Mouse (Mus musculus) midbrain, postnatal 0 days (tissue): Measurements from ENCODE around the gene Nr5a1. TPM values are rescaled to one million over a fixed set of nuclear protein-coding genes. Genes with fewer than 3 reads are reported as not detected.

Source experiments
- ATAC-seq: fragments of 200-750 bp; cut with Nextera tagmentation; 2 replicates; pipeline ENCODE4 v1.8.0; 2017; ENCODE audit warnings: moderate number of reproducible peaks, mild to moderate bottlenecking, moderate TSS enrichment, moderate library complexity; ENCODE audit not compliant: low FRiP score
- DNase-seq: peaks from one replicate; pipeline ENCODE4 v3.0.0-alpha.2; 2015; ENCODE audit warnings: low spot score
- H3K27ac ChIP-seq: fragments of 300-500 bp; sonication (generic); 2 replicates; pipeline ENCODE4 v1.5.1; 2014; ENCODE audit warnings: low read depth, mild to moderate bottlenecking, low read length, mixed read lengths
- H3K27me3 ChIP-seq: fragments of 300-500 bp; sonication (generic); 2 replicates; pipeline ENCODE4 v1.6.1; 2014; ENCODE audit warnings: low read length, control low read depth, mixed read lengths; ENCODE audit not compliant: insufficient read depth
- H3K36me3 ChIP-seq: fragments of 300-500 bp; sonication (generic); 2 replicates; pipeline ENCODE4 v1.6.1; 2014; ENCODE audit warnings: low read length, control low read depth, mixed read lengths; ENCODE audit not compliant: insufficient read depth
- H3K4me1 ChIP-seq: fragments of 300-500 bp; sonication (generic); 2 replicates; pipeline ENCODE4 v1.6.1; 2014; ENCODE audit warnings: mild to moderate bottlenecking, control low read depth, antibody characterized with exemption, low read length, mixed read lengths; ENCODE audit not compliant: insufficient read depth
- H3K4me2 ChIP-seq: fragments of 300-500 bp; sonication (generic); 2 replicates; pipeline ENCODE4 v1.6.1; 2014; ENCODE audit warnings: low read depth, mild to moderate bottlenecking, low read length, mixed read lengths; ENCODE audit not compliant: poor library complexity, severe bottlenecking
- H3K4me3 ChIP-seq: fragments of 300-500 bp; sonication (generic); 2 replicates; pipeline ENCODE4 v1.5.1; 2014; ENCODE audit warnings: low read depth, mild to moderate bottlenecking, low read length, moderate library complexity
- H3K9ac ChIP-seq: fragments of 300-500 bp; sonication (generic); replicated peaks from 2 replicates; pipeline ENCODE4 v1.6.1; 2014; ENCODE audit warnings: mild to moderate bottlenecking, low read length, moderate library complexity, mixed read lengths; ENCODE audit not compliant: poor library complexity, severe bottlenecking
- H3K9me3 ChIP-seq: fragments of 300-500 bp; sonication (generic); 2 replicates; pipeline ENCODE4 v1.6.1; 2016; ENCODE audit warnings: low read length, control low read depth
- CTCF ChIP-seq: IDR thresholded peaks from 2 replicates; pipeline ENCODE4 v1.5.1; 2016; ENCODE audit warnings: antibody characterized with exemption, mild to moderate bottlenecking
- WGBS: fragments of 180-500 bp; shearing (Covaris S2); extraction: QIAGEN DNeasy Blood & Tissue Kit; methylation state at CpG from one replicate; pipeline ENCODE4 v1.1.7; 2014; 5-methylcytosine and 5-hydroxymethylcytosine counted together
- polyA plus RNA-seq: library from polyadenylated mRNA; unstranded; fragments of >200 nt; fragmentation: Nextera tagmentation; extraction: Ambion mirVana; gene quantifications from 2 replicates; pipeline ENCODE4 v1.2.1, GENCODE M21; 2015
- total RNA-seq: library from RNA; depleted of rRNA; stranded (reverse); fragments of >200 nt; gene quantifications from 2 replicates; pipeline ENCODE4 v1.2.3, GENCODE M21; 2014

Nr5a1 gene
- total and polyA plus RNA-seq, 2 experiments from 2014 or later = 0.11 to 2.1 TPM

DNA sequence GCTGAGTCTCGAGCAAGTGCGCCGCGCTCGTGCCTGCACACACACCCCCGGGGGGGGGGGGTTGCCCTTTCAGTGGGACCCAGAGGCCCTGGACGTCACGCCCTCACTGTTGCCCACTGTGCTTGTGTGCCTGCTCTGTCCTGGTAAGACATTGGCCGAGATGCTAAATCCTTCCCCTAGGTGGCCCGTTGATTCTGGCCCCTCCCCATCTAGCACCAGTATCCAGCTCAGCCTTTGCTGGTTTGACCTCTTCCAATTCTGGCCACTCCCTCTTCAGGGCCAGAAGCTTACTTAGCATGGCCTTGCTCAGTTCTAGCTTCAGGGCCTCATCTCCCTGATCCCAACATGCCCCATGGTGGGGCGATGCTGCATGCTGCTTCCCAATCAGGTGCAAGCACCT lies 41.8 kb downstream of the Nr5a1 start:
- no peak overlapping the region for H3K4me2 ChIP-seq
- WGBS = 60% methylated on average over 11 of the region's 11 CpGs
- H3K27ac ChIP-seq = no peak overlapping the region
- no peak overlapping the region for H3K9ac ChIP-seq
- TF ChIP-seq CTCF = no peak
- H3K4me1 ChIP-seq = no peaks in the 10 kb centered on the region
- H3K36me3 ChIP-seq = no peaks in the 10 kb centered on the region
- H3K27me3 ChIP-seq = no peaks in the 10 kb centered on the region
- DNase-seq = no peak
- H3K9me3 ChIP-seq = no peaks in the 10 kb centered on the region
- ATAC-seq = no peak
- H3K4me3 ChIP-seq = no peak overlapping the region

DNA sequence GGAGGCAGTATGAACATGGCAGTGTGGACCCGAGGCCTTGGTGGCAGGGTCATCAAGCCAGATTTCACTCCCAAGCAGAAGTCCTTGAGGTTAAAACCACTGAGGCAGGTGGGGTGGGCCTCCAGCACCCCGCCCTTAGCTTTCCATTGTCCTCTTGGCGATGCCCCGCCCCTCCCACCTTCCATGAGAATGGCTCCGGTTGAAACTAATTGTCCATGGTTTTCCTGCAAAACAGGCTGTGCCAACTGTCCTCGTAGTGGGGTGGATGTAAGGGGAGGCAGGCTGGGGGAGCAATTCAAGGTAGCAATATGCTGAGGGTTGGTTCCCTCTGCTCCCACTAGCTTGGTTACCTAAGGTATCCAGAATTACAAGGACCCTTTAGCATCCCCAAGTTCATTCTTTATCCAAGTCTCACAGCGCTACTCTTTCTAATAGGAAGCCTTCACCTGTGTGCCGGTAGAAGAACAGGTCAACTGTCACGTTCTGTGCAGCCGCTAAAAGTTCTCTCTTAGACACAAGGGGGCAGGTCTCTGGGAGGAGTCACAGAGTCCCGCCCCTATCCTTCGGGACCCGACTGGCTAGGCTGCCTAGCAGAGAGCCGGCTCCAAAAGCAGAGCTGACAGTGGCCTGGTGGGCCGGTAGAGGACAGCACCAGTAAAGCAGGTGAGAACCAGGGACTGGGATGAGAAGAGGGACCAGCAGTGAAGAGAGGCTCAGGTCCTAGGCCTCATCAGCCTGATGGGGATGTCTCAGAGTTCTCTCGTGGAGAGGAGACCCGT lies 45.4 kb downstream of the Nr5a1 start:
- Histone ChIP-seq H3K4me2 (no peak overlapping the region), H3K9ac (no peak overlapping the region), H3K36me3 (no peaks in the 10 kb centered on the region), H3K27me3 (no peaks in the 10 kb centered on the region), H3K27ac (no peak overlapping the region), H3K4me1 (no peaks in the 10 kb centered on the region), H3K9me3 (no peaks in the 10 kb centered on the region), H3K4me3 (no peak overlapping the region)
- DNase-seq = no peak
- WGBS = 18% methylated on average over 17 of the region's 17 CpGs
- ATAC-seq = no peak
- TF ChIP-seq CTCF = peak; percentile 35

DNA sequence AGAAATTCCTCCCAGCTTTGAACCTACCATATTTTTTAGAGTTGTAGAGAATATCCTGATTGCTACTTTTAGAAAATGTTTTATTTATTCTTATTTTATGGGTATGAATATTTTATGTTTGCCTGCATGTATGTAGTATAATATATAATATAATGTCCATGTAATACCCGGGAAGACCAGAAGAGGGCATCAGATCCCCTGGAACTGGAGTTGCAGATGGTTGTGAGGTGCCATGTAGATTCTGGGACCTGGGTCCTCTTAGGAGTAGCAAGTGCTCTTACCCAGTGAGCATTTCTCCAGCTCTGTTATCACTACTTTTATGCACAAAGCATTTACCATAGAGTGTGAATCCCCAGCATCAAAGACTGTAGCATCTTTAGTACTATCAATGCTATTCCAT lies 52.9 kb downstream of the Nr5a1 start:
- no peaks in the 10 kb centered on the region for H3K27me3 ChIP-seq
- no peak overlapping the region for H3K27ac ChIP-seq
- peak; percentile 57 for TF ChIP-seq CTCF
- ATAC-seq (no peak), DNase-seq (no peak)
- no peaks in the 10 kb centered on the region for H3K36me3 ChIP-seq
- H3K4me1 ChIP-seq = no peaks in the 10 kb centered on the region
- H3K4me2 ChIP-seq = no peak overlapping the region
- WGBS = 2% methylated on average over 1 of the region's 1 CpGs
- H3K9me3 ChIP-seq = no peaks in the 10 kb centered on the region
- no peak overlapping the region for H3K9ac ChIP-seq
- H3K4me3 ChIP-seq = no peak overlapping the region

DNA sequence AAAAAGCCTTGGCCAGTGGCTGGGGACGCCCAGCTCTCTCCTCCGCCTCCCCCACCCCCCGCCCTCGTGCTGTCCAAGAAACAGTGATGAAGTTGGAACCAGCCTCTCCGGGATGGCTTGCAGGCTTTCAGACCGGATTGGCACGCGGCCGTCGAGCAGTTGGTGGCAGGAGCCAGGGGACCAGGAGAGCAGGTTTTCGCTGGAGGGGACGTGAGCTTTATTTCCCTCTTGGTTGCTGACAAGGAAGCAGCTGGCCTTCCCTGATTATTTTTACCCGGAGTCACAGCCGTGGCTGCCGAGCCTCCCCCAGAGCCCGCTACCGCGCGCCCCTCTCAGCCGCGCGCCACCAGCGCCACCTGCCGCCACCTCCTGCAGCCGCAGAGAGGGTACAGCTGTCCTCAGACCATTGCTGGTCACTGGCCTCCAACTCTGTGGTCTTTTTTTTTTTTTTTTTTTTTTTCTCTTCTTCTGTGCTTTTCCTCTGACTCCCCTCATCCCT lies 56.0 kb downstream of the Nr5a1 start:
- ATAC-seq (peak; percentile 93), DNase-seq (peak; percentile 81)
- H3K4me2 ChIP-seq = peak overlapping the region; percentile 59
- no peaks in the 10 kb centered on the region for H3K36me3 ChIP-seq
- no peak overlapping the region; the same call in 1 of the 2 replicates for H3K9ac ChIP-seq
- no peak overlapping the region for H3K27ac ChIP-seq
- peak overlapping the region; percentile 34 for H3K4me3 ChIP-seq
- no peaks in the 10 kb centered on the region for H3K9me3 ChIP-seq
- peak; percentile 88 for TF ChIP-seq CTCF
- no peaks in the 10 kb centered on the region for H3K4me1 ChIP-seq
- H3K27me3 ChIP-seq = no peaks in the 10 kb centered on the region
- WGBS = under 1% methylated on average over 25 of the region's 25 CpGs

DNA sequence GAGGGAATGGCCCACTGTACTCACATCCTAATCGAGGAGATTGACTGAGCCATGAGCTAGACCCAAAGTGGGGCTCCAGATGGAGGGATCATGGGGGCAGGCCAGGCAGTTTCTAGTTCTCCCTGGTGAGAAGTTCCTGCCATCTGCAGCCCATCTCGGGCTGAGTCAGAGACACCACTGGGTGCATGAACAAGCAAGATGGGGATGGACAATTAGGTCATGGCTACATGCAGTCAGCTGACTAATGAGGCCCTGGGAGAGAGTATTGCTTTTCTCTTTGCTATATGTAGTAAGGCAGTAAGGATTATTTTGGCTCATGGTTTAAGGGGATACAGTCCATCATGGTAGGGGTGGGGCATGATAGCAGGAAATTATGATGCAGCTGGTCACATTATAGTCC lies 60.6 kb downstream of the Nr5a1 start:
- ATAC-seq = no peak
- 73% methylated on average over 2 of the region's 2 CpGs for WGBS

DNA sequence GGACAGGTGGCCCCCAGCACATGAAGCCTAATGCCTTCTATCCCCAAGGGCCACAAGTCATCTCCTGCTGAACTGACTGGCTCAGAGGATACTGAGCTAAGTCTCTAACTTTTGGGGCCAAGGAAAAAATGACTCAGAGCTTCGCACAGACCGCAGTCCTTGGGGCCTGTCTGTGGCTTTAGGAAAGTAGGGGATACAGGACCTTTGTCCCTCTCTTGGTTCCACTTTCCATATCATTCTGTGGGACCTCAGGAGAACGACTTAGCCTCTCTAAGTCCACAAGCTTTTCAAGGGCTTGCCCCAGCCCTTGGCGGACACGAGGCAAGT lies 61.1 kb downstream of the Nr5a1 start:
- H3K27ac ChIP-seq = no peak overlapping the region
- H3K36me3 ChIP-seq = no peaks in the 10 kb centered on the region
- H3K27me3 ChIP-seq = no peaks in the 10 kb centered on the region
- 89% methylated on average over 5 of the region's 5 CpGs for WGBS
- H3K9ac ChIP-seq = no peak overlapping the region
- no peaks in the 10 kb centered on the region for H3K9me3 ChIP-seq
- H3K4me3 ChIP-seq = no peak overlapping the region
- H3K4me2 ChIP-seq = no peak overlapping the region
- H3K4me1 ChIP-seq = no peaks in the 10 kb centered on the region
- DNase-seq (no peak), ATAC-seq (no peak)
- no peak for TF ChIP-seq CTCF

More for the DNA sequence above, 60.6 kb downstream of the Nr5a1 start:
- no peak overlapping the region for H3K9ac ChIP-seq
- H3K9me3 ChIP-seq = no peaks in the 10 kb centered on the region
- H3K27me3 ChIP-seq = no peaks in the 10 kb centered on the region
- H3K4me2 ChIP-seq = no peak overlapping the region
- H3K36me3 ChIP-seq = no peaks in the 10 kb centered on the region
- TF ChIP-seq CTCF = no peak
- no peak for DNase-seq
- H3K4me3 ChIP-seq = no peak overlapping the region
- no peak overlapping the region for H3K27ac ChIP-seq
- no peaks in the 10 kb centered on the region for H3K4me1 ChIP-seq
